Mouse (Mus musculus) frontal cortex, adult 2 months (tissue): ENCODE measurements at regions not wholly inside any gene's neighbourhood (a gene's known extent, or its start where the extent isn't known, plus 50 kb on each side); places are given as distances from the start of the nearest gene placed in this dataset.
"Not testable (repeated sequence)": the region's sequence is repeated elsewhere in the genome, so short reads cannot be mapped to it uniquely, and the experiment has no call there.

Source experiments
- DNase-seq, 2 experiments: peaks; one replicate each; pipeline ENCODE4 v3.0.0; 2022; ENCODE audit warnings: low spot score in 1 of 2; ENCODE audit errors: extremely low spot score in 1 of 2

GRCm38 (mm10) chr12:48387724-48388123, 994.7 kb upstream of the Foxg1 start:
- no peak for DNase-seq

GRCm38 (mm10) chr12:48388192-48388812, 994.2 kb upstream of the Foxg1 start:
- no peak for DNase-seq

DNA sequence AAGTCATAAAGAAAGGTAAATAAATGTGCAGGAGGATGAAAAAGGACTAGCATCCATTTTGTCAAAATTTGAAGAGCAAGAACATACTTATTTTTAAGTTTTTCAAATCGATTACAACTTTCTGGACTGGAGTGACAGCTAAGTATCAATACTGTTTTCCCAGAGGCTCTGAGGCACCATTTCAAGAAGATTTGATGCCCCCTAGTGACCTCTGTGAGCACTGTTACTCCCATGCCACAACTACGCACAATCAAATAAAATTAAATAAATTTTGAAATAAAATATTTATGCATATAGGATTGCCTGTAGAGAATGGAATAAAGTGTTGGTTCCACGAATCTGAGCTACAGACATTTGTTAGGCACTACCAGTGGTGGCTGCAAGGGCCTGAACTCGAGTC, 991.5 kb upstream of the Foxg1 start:
- DNase-seq: peak in 1 of 2 experiments; percentile 3

DNA sequence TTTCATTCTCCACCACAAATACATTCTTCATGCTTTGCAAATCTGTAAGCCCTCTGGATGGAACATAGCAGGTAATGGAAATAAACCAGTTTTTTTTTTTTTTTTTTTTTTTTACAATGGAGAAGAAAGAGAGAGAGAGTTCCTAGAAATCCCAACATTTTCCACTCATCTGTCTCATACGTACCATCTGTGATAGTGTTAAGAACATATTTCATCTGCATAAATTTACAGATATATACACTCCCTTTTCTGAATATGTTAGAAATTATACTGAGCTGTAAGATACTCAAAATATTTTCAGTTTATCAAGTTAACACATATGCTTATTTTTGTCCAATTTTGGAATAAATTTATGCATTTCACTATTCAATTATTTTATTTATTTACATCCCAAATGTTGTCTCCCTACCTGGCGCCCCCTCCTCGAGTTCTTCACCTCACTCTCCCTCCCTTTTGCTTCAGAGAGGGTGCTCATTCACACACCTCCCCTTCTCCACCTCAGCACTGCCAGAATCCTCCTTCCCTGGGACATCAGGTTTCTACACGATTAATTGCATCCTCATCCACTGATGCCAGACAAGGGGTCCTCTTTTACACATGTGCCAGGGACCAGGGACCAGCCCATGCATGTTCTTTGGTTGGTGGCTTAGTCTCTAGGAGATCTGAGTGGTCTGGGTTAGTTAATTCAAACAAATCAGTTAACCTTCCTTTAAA, 943.0 kb upstream of the Foxg1 start:
- DNase-seq: peak in 1 of 2 experiments; percentile 24

DNA sequence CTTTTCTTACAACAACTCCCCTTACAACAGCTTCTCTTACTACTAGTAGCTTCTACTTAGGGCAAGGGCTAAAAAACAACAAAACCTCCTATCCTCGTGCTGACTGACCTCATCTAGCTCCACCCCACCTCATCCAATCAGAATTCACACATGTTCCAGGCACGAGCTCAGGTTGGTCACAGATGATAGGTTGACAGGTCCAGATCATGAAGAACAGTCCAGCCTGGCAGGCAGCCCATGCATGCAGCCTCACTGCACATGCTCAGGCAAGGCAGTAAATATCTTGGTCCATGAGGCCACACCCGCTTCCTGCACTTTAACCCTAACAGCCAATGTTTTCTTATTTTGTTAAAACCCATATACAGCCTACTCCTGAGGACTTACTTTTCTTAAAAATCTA, 933.7 kb upstream of the Foxg1 start:
- DNase-seq: not testable (repeated sequence)

GRCm38 (mm10) chr12:48462392-48462791, 920.1 kb upstream of the Foxg1 start:
- no peak for DNase-seq

- DNase-seq: no peak
Measured at GRCm38 (mm10) chr12:48500735-48501134, 881.7 kb upstream of the Foxg1 start.

- DNase-seq: no peak
Measured at GRCm38 (mm10) chr12:48511594-48511993, 870.9 kb upstream of the Foxg1 start.

GRCm38 (mm10) chr12:48512259-48512658, 870.2 kb upstream of the Foxg1 start:
- DNase-seq: no peak

- no peak for DNase-seq
Measured at GRCm38 (mm10) chr12:48521996-48522395, 860.5 kb upstream of the Foxg1 start.

GRCm38 (mm10) chr12:48559690-48560089, 822.8 kb upstream of the Foxg1 start:
- peak in 1 of 2 experiments; percentile 0 for DNase-seq

- DNase-seq: no peak
Measured at GRCm38 (mm10) chr12:48604401-48605197, 777.9 kb upstream of the Foxg1 start.

- no peak for DNase-seq
Measured at GRCm38 (mm10) chr12:48605423-48605822, 777.0 kb upstream of the Foxg1 start.

DNA sequence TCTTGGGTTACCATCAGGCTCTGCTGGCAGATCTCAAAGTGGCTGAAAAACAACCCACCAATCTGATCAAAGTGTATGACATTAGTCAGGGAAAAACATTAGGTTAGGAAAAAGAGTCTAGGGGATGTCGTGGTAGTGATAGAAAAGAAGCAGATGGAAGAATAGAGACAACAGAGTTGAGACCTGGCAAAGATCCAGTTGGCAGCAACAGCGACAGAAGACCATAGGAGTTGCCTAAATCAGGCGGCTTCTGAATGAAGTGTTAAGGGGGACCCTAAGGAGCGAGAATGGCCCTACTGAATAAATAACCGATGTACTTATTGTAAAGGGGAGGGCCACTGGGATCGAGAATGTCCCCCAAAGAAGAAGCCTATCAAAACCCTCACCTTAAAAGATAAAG, 773.1 kb upstream of the Foxg1 start:
- no peak for DNase-seq

GRCm38 (mm10) chr12:48612066-48612465, 770.4 kb upstream of the Foxg1 start:
- peak in 1 of 2 experiments; percentile 7 for DNase-seq

DNA sequence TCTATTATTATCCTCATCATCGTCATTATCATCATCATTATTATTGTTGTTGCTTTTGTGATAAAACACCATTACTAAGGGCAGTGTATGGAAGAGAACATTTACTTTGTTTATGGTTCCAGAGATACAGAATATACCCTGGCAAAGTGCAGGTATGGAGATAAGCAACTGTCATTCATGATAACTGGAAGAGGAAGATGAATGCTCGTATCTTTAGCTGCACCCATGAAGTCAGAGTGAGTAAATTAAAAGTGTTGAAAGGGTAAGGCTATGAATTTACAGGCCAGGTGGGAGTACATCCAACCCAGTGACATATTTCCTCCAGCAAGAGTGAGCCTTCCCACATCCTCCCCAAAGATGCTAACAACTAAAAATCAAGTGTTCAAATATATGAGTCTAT, 766.1 kb upstream of the Foxg1 start:
- DNase-seq: no peak

- peak in 1 of 2 experiments; percentile 1 for DNase-seq
Measured at GRCm38 (mm10) chr12:48633559-48633958, 748.9 kb upstream of the Foxg1 start.

- no peak for DNase-seq
Measured at GRCm38 (mm10) chr12:48634671-48635241, 747.7 kb upstream of the Foxg1 start.

DNA sequence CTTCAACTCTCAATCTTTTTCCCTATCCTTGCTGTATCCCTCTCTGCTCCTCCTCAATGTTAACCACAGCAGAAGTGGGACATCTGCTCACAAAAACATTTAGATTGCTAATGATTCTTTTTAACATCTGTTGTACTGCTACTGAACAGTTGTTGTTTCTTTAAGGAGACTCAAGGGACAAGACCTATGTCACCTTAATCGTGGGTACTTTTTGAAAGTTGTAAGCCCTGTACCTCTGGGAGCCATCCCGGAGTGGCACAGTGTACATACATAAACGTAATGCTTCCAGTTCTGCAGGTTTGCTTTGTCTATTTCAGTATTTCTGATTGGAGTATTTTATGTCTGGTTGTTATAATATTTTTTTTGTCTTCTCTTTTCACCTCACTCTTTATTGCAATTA, 740.5 kb upstream of the Foxg1 start:
- DNase-seq: no peak

DNA sequence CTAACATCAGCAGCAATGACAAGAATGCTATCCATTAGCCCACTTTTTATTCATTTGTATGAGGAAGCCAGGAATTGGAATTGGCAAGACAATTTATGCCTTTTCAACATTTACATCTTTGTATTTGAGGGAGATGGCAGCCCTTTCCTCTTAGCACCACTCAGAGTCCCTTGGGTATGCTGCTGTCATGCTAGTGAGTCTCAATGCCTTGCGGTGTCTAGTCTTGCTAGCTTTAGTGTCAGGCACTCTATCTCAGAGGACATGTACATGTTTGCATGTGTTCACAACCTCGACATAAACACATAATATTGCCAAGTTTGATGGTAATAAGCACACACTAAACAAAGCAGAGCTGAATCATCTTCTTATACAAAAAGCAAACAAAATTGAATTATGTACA, 737.3 kb upstream of the Foxg1 start:
- no peak for DNase-seq

DNA sequence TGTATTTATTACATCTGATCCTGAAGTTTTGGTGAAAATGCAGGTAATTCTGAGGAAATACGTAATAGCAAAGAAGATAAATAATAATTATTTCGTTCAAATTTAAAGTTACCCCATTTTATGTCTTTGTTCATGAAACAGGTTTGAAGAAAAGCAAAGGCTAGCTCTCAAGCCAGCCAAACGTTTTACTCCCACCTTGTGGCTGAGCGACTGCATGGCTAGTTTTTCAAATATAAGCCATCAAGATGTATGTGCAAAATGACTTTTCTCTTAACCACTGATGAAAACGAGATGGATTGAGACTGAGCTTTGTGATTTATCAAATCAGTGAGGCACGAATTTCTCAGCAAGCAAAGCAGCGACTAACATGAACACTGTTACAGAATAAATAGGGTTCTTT, 736.5 kb upstream of the Foxg1 start:
- peak in 1 of 2 experiments; percentile 10 for DNase-seq
